Mouse (Mus musculus): ENCODE results near the gene Stra8. TPM values are rescaled to one million over a fixed set of nuclear protein-coding genes. Genes with fewer than 3 reads are reported as not detected.

Stra8 gene
- polyA plus RNA-seq, 1 experiment from 2014 or later, result not detected

DNA sequence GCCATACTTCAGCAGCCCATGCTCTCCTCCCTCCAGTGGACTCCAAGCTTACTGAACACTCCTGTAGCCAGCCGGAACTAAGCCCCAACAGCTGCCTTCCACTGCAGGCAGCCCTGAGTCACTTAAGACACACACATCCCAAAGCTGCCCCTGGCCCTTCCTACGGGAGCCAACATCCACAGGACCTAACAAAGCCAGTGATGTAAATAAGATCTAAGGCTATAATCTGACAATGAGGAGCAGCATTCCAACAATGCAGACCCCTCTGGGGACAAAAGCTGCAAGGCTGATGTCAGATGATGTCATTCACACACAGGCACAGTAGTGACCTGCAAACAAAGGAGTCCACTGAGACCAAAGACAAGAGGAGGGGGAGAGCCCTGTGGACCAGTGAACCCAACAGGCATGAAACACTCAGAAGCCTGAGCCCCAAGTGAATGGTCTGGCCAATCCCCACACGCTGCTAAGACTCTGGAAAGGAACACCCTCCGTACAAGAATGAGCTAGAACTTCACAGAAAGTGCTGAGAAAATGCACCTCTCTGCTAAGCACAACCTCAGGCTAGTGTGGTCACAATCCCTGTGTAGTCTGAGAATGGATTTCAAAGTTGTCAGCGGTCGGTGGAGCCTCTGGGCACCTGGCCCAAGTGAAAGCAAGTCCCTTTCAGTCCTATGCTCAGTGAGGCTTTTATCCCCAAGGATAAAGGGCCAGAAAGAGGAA is 32.7 kb upstream of the Stra8 start:
- H3K9me3 ChIP-seq (ENCODE audit: low read depth, low read length), result no peaks in the 10 kb centered on the region
- peaks cover 93% of the 10 kb centered on the region for H3K36me3 ChIP-seq (ENCODE audit: insufficient read depth)
- DNase-seq (no peak), ATAC-seq (ENCODE audit: insufficient read depth) (no peak)
- no peak overlapping the region for H3K27ac ChIP-seq (ENCODE audit: low read depth)
- H3K27me3 ChIP-seq (ENCODE audit: insufficient read depth, low read length), result no peaks in the 10 kb centered on the region
- no peaks in the 10 kb centered on the region for H3K4me1 ChIP-seq (ENCODE audit: insufficient read depth)
- H3K4me2 ChIP-seq, result no peak overlapping the region
- H3K9ac ChIP-seq, result no peak overlapping the region
- no peak for TF ChIP-seq CTCF (IDR thresholded peaks at IDR 0.05; ENCODE audit: low read depth)
- 72% methylated on average over 6 of the region's 6 CpGs for WGBS
- no peak overlapping the region for H3K4me3 ChIP-seq (ENCODE audit: low read depth, low read length)

DNA sequence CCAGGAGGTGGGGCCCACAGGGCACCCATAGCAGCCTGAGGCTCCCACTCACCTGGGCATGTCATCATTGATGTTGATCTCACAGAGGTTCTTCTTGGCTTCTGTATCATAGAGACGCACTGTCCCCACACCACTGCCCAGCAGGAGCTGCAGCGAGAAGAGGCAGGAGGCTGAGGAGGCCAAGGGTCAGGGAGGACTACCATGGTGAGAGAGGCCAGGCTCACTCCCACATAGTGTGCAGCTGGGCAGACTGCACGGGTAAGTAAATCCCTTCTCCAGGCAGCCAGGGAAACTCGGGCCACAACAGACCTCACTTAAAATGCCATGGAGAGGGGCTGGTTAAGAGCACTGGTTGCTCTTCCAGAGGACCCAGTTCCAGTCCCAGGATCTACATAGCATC is 30.8 kb upstream of the Stra8 start:
- 60% methylated on average over 4 of the region's 4 CpGs for WGBS
- H3K36me3 ChIP-seq (ENCODE audit: insufficient read depth), result peaks cover 96% of the 10 kb centered on the region
- no peaks in the 10 kb centered on the region for H3K4me1 ChIP-seq (ENCODE audit: insufficient read depth)
- H3K9me3 ChIP-seq (ENCODE audit: low read depth, low read length), result no peaks in the 10 kb centered on the region
- H3K27me3 ChIP-seq (ENCODE audit: insufficient read depth, low read length), result no peaks in the 10 kb centered on the region
- no peak overlapping the region for H3K9ac ChIP-seq
- H3K27ac ChIP-seq (ENCODE audit: low read depth), result no peak overlapping the region
- ATAC-seq (ENCODE audit: insufficient read depth) (no peak), DNase-seq (no peak)
- no peak overlapping the region for H3K4me2 ChIP-seq
- TF ChIP-seq CTCF (IDR thresholded peaks at IDR 0.05; ENCODE audit: low read depth), result no peak
- no peak overlapping the region for H3K4me3 ChIP-seq (ENCODE audit: low read depth, low read length)

DNA sequence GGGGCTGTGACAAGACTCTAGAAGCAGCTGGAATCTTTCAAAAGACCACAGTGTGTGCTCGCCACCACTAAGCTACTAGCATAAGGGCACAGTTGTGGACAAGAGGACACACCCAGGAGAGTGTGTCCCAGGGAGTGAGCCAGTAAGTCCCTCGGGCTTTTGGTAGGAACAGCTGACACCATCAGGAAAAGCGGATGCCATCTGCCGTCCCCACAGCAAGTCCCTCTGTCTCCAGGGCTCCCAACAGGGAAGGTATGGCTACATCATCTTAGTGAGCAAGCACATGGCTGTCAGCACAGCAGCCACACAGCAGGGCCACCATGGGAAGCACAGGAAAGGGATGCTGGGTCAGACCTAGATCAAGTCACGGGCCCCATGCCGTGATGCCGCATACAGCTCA is 24.4 kb upstream of the Stra8 start:
- no peak overlapping the region for H3K4me2 ChIP-seq
- no peak overlapping the region for H3K4me3 ChIP-seq (ENCODE audit: low read depth, low read length)
- peaks cover 92% of the 10 kb centered on the region for H3K36me3 ChIP-seq (ENCODE audit: insufficient read depth)
- whole genome bisulfite sequencing, result 83% methylated on average over 7 of the region's 7 CpGs
- H3K27ac ChIP-seq (ENCODE audit: low read depth), result no peak overlapping the region
- ATAC-seq (ENCODE audit: insufficient read depth) (no peak), DNase-seq (no peak)
- H3K9me3 ChIP-seq (ENCODE audit: low read depth, low read length), result no peaks in the 10 kb centered on the region
- H3K9ac ChIP-seq, result no peak overlapping the region
- no peak for TF ChIP-seq CTCF (IDR thresholded peaks at IDR 0.05; ENCODE audit: low read depth)
- H3K4me1 ChIP-seq (ENCODE audit: insufficient read depth), result no peaks in the 10 kb centered on the region
- no peaks in the 10 kb centered on the region for H3K27me3 ChIP-seq (ENCODE audit: insufficient read depth, low read length)

DNA sequence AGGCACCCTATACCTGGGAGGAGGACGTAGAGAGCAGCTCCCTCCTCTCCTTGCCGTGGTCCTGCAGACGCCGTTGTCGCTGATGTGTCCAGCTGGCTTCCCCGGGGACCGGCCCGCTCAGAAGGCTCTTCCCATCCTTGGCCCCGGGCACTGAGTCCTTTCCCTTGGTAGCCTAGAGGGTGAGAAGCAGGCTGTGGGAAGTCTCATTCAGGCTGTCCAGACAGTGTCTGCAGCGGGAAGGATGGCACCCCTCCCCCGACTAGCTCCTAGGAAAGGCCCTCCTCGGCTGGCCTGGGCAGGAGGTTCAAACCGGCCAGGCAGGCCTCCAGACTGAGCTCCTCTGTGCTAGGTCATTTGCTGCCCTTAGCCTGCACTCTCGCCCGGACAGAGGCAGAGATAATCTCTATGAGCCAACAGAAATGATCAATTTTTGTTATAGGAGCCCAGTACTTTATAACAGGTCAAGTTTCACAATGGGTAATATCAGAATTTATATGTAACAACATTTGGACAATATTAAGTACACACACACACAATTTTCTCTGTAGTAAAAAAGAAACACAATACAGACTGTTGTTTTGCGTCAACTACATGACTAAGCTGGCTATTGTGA is 23.7 kb upstream of the Stra8 start:
- H3K4me2 ChIP-seq, result no peak overlapping the region
- DNase-seq (no peak), ATAC-seq (ENCODE audit: insufficient read depth) (no peak)
- H3K9me3 ChIP-seq (ENCODE audit: low read depth, low read length), result no peaks in the 10 kb centered on the region
- TF ChIP-seq CTCF (IDR thresholded peaks at IDR 0.05; ENCODE audit: low read depth), result no peak
- no peak overlapping the region for H3K27ac ChIP-seq (ENCODE audit: low read depth)
- peak overlapping the region; percentile 9; the same call in 1 of the 2 replicates for H3K9ac ChIP-seq
- no peaks in the 10 kb centered on the region for H3K4me1 ChIP-seq (ENCODE audit: insufficient read depth)
- peaks cover 92% of the 10 kb centered on the region for H3K36me3 ChIP-seq (ENCODE audit: insufficient read depth)
- no peak overlapping the region for H3K4me3 ChIP-seq (ENCODE audit: low read depth, low read length)
- no peaks in the 10 kb centered on the region for H3K27me3 ChIP-seq (ENCODE audit: insufficient read depth, low read length)
- WGBS, result 52% methylated on average over 16 of the region's 16 CpGs

DNA sequence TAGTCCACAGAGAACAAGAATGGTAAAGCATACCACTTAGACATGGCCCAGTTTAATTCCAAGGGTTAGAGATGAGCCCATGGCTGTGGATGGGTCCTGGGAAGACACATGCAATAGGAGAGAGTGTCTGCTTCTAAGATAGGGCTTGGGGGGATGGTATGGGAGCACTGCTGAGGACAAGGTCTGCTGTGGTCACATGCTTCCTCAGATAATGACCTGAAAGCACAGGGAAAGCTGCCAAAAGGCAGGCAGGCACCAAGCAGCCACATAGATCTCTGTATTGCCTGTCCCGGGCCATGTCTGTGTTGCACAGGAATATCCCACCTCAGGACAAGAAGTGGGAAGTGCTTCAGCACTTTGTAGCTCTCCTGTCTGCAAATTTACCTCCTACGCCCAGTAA is 20.8 kb upstream of the Stra8 start:
- no peak for DNase-seq
- no peak overlapping the region for H3K4me2 ChIP-seq
- H3K9me3 ChIP-seq (ENCODE audit: low read depth, low read length), result no peaks in the 10 kb centered on the region
- H3K36me3 ChIP-seq (ENCODE audit: insufficient read depth), result peaks cover 73% of the 10 kb centered on the region
- no peak overlapping the region for H3K4me3 ChIP-seq (ENCODE audit: low read depth, low read length)
- ATAC-seq (ENCODE audit: insufficient read depth), result no peak
- WGBS, result 81% methylated on average over 2 of the region's 2 CpGs
- no peak overlapping the region for H3K9ac ChIP-seq
- TF ChIP-seq CTCF (IDR thresholded peaks at IDR 0.05; ENCODE audit: low read depth), result no peak
- H3K27ac ChIP-seq (ENCODE audit: low read depth), result no peak overlapping the region
- 0 out of 2 replicates have a peak, but pooled peaks cover under 1% of the 10 kb centered on the region for H3K4me1 ChIP-seq (ENCODE audit: insufficient read depth)
- H3K27me3 ChIP-seq (ENCODE audit: insufficient read depth, low read length), result no peaks in the 10 kb centered on the region

DNA sequence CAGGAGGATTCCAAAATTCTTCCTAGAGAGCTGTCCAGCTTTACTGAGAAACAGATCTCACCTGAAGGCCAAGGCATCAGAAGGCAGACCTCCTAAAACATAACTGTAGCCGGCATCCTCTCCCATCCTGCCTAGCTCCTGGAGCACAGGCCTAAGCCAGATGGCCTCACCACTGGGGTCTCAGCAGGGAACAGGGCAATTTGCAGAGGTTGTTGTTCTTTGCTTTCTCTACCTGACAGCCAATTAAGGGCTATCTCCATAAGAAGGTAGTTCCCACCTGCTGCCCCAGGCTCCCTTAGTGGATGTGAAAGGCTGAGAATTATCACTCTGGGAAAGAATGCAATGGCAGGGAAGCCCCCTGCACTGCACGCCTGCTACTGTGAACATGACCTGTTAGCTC is 19.0 kb upstream of the Stra8 start:
- WGBS, result 64% methylated on average over 2 of the region's 2 CpGs
- Histone ChIP-seq H3K4me2 (no peak overlapping the region), H3K9ac (no peak overlapping the region), H3K4me1 (ENCODE audit: insufficient read depth) (0 out of 2 replicates have a peak, but pooled peaks cover 5% of the 10 kb centered on the region), H3K9me3 (ENCODE audit: low read depth, low read length) (no peaks in the 10 kb centered on the region), H3K27me3 (ENCODE audit: insufficient read depth, low read length) (no peaks in the 10 kb centered on the region), H3K36me3 (ENCODE audit: insufficient read depth) (peaks cover 73% of the 10 kb centered on the region), H3K4me3 (ENCODE audit: low read depth, low read length) (no peak overlapping the region), H3K27ac (ENCODE audit: low read depth) (no peak overlapping the region)
- no peak for TF ChIP-seq CTCF (IDR thresholded peaks at IDR 0.05; ENCODE audit: low read depth)
- no peak for DNase-seq
- no peak for ATAC-seq (ENCODE audit: insufficient read depth)

DNA sequence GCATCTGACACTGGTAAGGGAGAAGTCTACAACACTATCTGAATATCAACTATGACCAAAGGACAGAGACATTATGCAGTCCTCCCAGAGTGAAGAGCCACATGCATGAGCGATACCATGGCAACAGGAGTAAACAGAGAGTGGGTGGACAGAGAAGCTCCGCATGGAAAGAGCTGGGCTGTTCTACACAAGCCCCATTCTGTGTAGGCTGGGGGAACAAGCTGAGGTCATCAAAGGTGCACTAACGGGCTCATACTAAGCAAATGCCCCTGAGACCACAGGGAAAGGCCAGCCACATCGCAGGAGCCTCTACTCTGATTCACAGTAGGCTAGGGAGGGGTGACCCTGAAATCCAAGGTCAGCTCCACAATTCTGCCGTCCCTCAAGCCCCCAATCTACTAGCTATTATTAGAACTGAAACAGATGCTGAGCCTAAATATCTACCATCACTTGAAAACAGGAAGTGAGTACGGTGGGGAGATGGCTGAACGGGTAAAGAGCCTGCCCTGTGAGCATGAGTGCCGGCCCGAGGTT is 18.0 kb upstream of the Stra8 start:
- no peak for TF ChIP-seq CTCF (IDR thresholded peaks at IDR 0.05; ENCODE audit: low read depth)

More for the DNA sequence above, 18.0 kb upstream of the Stra8 start:
- Histone ChIP-seq H3K27ac (ENCODE audit: low read depth) (peak overlapping the region; percentile 86; the same call in 1 of the 2 replicates), H3K4me1 (ENCODE audit: insufficient read depth) (0 out of 2 replicates have a peak, but pooled peaks cover 5% of the 10 kb centered on the region), H3K4me3 (ENCODE audit: low read depth, low read length) (no peak overlapping the region), H3K36me3 (ENCODE audit: insufficient read depth) (peaks cover 74% of the 10 kb centered on the region), H3K4me2 (peak overlapping the region; percentile 55), H3K9ac (no peak overlapping the region), H3K9me3 (ENCODE audit: low read depth, low read length) (no peaks in the 10 kb centered on the region), H3K27me3 (ENCODE audit: insufficient read depth, low read length) (no peaks in the 10 kb centered on the region)
- 44% methylated on average over 9 of the region's 9 CpGs for WGBS
- ATAC-seq (ENCODE audit: insufficient read depth), result no peak
- DNase-seq, result no peak

All from lung, embryonic 14.5 days (tissue).